Mouse (Mus musculus) neural tube, embryonic 12.5 days (tissue): ENCODE results near the gene 1700021F07Rik. TPM values are rescaled to one million over a fixed set of nuclear protein-coding genes. Genes with fewer than 3 reads are reported as not detected.

Experiments
- ATAC-seq: fragments of 200-750 bp; cut with Nextera tagmentation; 2 replicates; pipeline ENCODE4 v1.8.0; 2017; ENCODE audit warnings: low read depth, mild to moderate bottlenecking, moderate TSS enrichment, moderate library complexity; ENCODE audit not compliant: low FRiP score
- H3K27ac ChIP-seq: fragments of 300-500 bp; sonication (generic); 2 replicates; pipeline ENCODE4 v1.5.1; 2016
- H3K27me3 ChIP-seq: fragments of 300-500 bp; sonication (generic); replicated peaks from 2 replicates; pipeline ENCODE4 v1.6.1; 2016; ENCODE audit warnings: mild to moderate bottlenecking
- H3K36me3 ChIP-seq: fragments of 300-500 bp; sonication (generic); 2 replicates; pipeline ENCODE4 v1.6.1; 2016; ENCODE audit warnings: mild to moderate bottlenecking
- H3K4me1 ChIP-seq: fragments of 300-500 bp; sonication (generic); 2 replicates; pipeline ENCODE4 v1.6.1; 2016
- H3K4me2 ChIP-seq: fragments of 300-500 bp; sonication (generic); replicated peaks from 2 replicates; pipeline ENCODE4 v1.6.1; 2016; ENCODE audit warnings: mild to moderate bottlenecking
- H3K4me3 ChIP-seq: fragments of 300-500 bp; sonication (generic); 2 replicates; pipeline ENCODE4 v1.5.1; 2016
- H3K9ac ChIP-seq: fragments of 300-500 bp; sonication (generic); 2 replicates; pipeline ENCODE4 v1.6.1; 2016; ENCODE audit warnings: mild to moderate bottlenecking
- H3K9me3 ChIP-seq: fragments of 300-500 bp; sonication (generic); 2 replicates; pipeline ENCODE4 v1.6.1; 2016; ENCODE audit warnings: mild to moderate bottlenecking
- WGBS: fragments of 180-500 bp; shearing (Covaris S2); methylation state at CpG from one replicate; pipeline ENCODE4 v1.1.7; 2016; 5-methylcytosine and 5-hydroxymethylcytosine counted together
- polyA plus RNA-seq: library from polyadenylated mRNA; unstranded; fragments of >200 nt; fragmentation: Nextera tagmentation; extraction: Ambion mirVana; gene quantifications from 2 replicates; pipeline ENCODE4 v1.2.1, GENCODE M21; 2016

The 1700021F07Rik gene
- not detected in 2 replicates for polyA plus RNA-seq

DNA sequence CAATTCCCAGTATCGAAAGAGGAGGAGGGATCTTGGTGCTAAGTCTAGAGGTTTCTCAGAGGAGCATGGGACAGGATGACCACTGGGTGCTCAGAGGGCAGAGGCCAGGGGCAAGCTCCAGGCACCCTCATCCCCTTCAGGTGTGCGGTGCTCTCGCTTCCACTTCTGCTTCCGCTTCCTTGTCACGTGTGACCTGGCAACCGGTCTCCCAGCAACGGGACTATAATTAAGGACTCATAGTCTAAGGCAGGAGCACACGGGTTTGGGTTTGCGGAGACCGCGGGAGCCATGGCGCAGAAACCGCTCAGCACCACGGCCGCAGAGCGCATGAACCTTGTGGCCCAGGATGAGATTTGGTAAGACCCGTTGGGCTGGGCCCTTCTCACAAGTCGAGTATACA is at the start of gene 1700021F07Rik:
1700021F07Rik (plus strand) TSS at position 211 of the 400 bp plus-strand sequence.
- Histone ChIP-seq H3K36me3 (no peaks in the 10 kb centered on the region), H3K4me3 (no peak within 1 kb of the TSS), H3K27me3 (no peaks in the 10 kb centered on the region), H3K9ac (no peak within 1 kb of the TSS), H3K9me3 (no peaks in the 10 kb centered on the region), H3K4me2 (no peak within 1 kb of the TSS), H3K27ac (no peak within 1 kb of the TSS), H3K4me1 (no peaks in the 10 kb centered on the region)
- WGBS: 90% methylated on average over 18 of the region's 18 CpGs
- ATAC-seq: no peak

DNA sequence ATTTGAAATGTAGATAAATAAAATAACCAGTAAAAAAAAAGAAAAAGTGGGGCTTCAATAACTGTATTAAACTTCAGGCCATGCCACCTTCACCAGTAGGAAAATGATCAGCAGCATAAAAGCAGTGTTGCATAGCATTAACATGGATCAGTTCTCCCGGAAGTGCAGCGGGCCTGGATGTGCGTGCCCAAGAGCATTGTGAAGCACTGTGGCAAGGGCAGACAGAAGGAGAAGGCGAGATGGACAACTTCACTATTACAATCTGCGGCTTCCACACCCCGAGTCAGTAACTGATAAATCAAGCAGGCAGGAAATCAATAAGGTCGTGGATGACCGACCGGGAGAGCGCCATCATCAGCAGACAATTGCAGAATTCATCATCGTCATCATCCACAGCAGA is 49.2 kb upstream of the 1700021F07Rik start:
- no peak overlapping the region for H3K27ac ChIP-seq
- H3K36me3 ChIP-seq: no peaks in the 10 kb centered on the region
- no peak overlapping the region for H3K9ac ChIP-seq
- WGBS: 44% methylated on average over 11 of the region's 11 CpGs
- no peaks in the 10 kb centered on the region for H3K27me3 ChIP-seq
- ATAC-seq: no peak
- H3K9me3 ChIP-seq: no peaks in the 10 kb centered on the region
- no peak overlapping the region for H3K4me3 ChIP-seq
- no peaks in the 10 kb centered on the region for H3K4me1 ChIP-seq
- no peak overlapping the region for H3K4me2 ChIP-seq

DNA sequence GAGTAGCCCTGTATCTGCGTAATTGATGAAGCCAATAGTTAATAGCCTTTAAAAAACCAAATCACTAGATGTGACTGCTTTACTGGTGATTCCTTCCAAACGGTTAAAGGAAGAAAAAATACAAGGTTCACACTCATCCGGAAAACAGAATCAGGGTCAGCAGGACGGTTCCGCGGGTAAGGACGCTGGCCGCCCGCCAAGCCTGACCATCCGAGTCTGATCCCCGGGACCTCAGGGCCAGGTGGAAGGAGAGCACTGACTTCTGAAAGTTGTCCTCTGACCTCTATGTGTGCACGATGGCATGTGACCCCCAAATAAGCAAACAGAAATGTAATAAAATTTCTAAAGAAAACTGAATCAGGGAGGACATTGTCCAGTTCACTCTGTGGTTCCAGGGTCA is 43.3 kb upstream of the 1700021F07Rik start:
- 92% methylated on average over 12 of the region's 12 CpGs for WGBS
- Histone ChIP-seq H3K4me3 (no peak overlapping the region), H3K9me3 (no peaks in the 10 kb centered on the region), H3K36me3 (no peaks in the 10 kb centered on the region), H3K4me1 (no peaks in the 10 kb centered on the region), H3K27ac (no peak overlapping the region), H3K9ac (no peak overlapping the region), H3K4me2 (no peak overlapping the region), H3K27me3 (no peaks in the 10 kb centered on the region)
- no peak for ATAC-seq

DNA sequence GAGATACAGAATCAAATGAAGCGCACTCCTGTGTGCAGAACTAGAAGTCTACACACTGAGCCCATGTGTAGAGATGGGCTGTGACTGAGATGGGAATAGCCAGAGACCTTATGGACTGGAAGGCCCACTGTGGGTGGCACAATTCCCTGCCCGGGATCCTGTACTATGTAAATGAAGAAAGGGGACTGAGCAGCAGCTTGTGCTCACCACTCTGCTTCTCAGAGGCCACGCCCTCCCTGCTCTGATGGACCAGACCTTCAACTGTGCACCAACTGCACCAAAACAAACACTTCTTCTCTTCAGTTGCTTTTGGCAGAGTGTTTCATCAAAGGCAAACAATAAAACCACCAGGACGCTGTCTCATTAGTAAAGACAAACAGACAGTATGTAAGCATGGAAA is 37.9 kb upstream of the 1700021F07Rik start:
- Histone ChIP-seq H3K4me2 (no peak overlapping the region), H3K4me3 (no peak overlapping the region), H3K9me3 (no peaks in the 10 kb centered on the region), H3K27ac (no peak overlapping the region), H3K4me1 (no peaks in the 10 kb centered on the region), H3K27me3 (no peaks in the 10 kb centered on the region), H3K36me3 (no peaks in the 10 kb centered on the region), H3K9ac (no peak overlapping the region)
- 91% methylated on average over 4 of the region's 4 CpGs for WGBS
- ATAC-seq: no peak

DNA sequence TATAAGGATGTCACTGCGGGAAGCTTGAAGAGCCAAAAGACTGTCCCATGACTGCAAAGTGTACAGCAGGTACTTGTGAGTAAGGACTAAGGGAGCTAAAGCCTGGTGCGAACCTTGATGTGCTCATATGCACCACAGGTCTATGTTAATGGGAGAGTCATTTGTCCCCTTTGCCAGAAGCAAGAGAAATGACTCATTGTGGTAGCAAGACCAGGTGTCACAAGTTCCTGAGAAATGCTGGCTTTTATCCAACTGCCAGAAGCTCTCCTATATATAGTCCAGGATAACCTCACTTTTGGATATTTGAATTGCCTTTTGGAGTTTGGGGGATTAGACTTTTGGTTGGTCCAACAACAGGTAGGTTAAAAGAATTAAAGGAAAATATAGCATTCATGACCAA is 22.8 kb upstream of the 1700021F07Rik start:
- no peaks in the 10 kb centered on the region for H3K36me3 ChIP-seq
- H3K9me3 ChIP-seq: no peaks in the 10 kb centered on the region
- no peak overlapping the region for H3K4me2 ChIP-seq
- no peak overlapping the region for H3K4me3 ChIP-seq
- H3K9ac ChIP-seq: no peak overlapping the region
- ATAC-seq: no peak
- H3K27ac ChIP-seq: no peak overlapping the region
- H3K4me1 ChIP-seq: no peaks in the 10 kb centered on the region
- 88% methylated on average over 2 of the region's 2 CpGs for WGBS
- no peaks in the 10 kb centered on the region for H3K27me3 ChIP-seq

DNA sequence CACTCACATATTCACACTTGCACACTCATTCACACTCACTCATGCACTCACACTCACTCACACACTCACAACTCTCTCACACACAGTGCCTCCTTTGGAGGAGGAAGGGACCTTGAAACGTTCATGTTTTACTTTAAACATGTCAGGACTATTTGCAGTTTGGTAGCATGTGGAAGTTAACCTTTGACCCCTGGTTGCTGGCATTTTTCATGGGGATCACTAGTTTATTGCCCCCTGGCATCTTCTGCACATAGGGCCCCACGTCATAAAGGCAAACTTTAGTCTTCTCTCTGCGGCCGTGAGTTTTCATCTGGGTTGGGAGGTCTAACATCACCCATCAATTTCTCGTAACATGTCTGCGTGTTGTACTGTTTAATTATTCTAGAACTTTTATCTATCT is 8.4 kb upstream of the 1700021F07Rik start:
- Histone ChIP-seq H3K4me2 (no peak overlapping the region), H3K36me3 (no peaks in the 10 kb centered on the region), H3K9me3 (no peaks in the 10 kb centered on the region), H3K9ac (no peak overlapping the region), H3K27me3 (no peaks in the 10 kb centered on the region), H3K4me3 (no peak overlapping the region), H3K27ac (no peak overlapping the region), H3K4me1 (no peaks in the 10 kb centered on the region)
- WGBS: 79% methylated on average over 6 of the region's 6 CpGs
- no peak for ATAC-seq

DNA sequence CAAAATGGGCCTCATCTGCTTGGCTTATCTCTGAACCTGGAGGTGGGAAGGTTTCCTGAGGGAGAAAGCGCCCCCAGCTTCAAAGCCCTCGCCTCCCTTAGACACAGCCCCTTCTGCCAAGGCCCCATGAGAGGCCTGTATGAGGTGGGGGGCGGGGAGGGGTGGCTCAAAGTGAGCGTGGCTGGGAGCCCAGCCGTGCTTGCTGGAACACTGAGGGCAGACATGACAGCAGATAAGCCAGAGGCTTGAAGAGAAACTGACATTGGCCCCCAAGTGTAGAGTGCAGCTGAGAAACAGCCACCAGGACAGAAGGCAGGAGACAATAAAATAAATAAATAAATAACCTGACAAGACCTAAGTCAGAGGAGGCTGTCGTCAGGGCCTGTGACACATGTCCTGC is 7.2 kb upstream of the 1700021F07Rik start:
- no peak for ATAC-seq
- no peak overlapping the region for H3K4me3 ChIP-seq
- no peaks in the 10 kb centered on the region for H3K9me3 ChIP-seq
- no peak overlapping the region for H3K27ac ChIP-seq
- H3K9ac ChIP-seq: no peak overlapping the region
- no peak overlapping the region for H3K4me2 ChIP-seq
- H3K27me3 ChIP-seq: no peaks in the 10 kb centered on the region
- 75% methylated on average over 6 of the region's 6 CpGs for WGBS
- no peaks in the 10 kb centered on the region for H3K36me3 ChIP-seq
- H3K4me1 ChIP-seq: no peaks in the 10 kb centered on the region

DNA sequence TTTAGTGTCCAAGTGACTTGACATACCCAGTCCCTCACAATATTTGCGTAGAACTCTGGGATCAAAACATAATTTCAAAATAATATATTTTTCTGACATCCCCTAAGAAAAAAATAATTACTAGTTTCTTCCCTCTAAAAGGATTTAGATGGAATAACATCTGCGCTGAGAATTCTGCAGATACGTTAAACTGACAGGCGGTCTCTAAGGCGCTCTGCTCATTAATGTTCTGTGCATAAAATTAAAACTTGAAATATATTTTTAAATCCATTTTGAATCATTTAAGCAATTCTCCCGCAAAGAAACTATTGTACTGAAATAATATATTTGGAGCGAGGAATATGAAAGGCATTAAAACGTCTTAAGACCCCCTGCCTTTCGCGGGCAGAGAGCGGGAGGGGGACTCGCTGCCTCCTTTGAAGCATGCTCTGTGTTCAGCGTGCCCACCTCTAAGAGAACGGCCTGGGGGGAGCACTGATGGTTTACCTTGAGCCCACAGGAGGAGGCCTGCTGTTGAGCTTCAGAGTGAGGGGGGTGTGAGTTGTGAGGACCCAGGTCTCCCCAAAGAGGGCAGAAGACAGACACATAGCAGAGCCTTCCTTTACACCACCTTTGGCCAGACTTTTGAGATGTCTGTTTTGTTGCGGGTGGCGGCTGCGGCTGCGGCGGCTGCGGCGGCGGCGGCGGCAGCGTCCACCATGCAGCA is 6.1 kb upstream of the 1700021F07Rik start:
- no peak overlapping the region for H3K4me2 ChIP-seq
- H3K27ac ChIP-seq: no peak overlapping the region
- no peaks in the 10 kb centered on the region for H3K9me3 ChIP-seq
- ATAC-seq: no peak
- H3K36me3 ChIP-seq: no peaks in the 10 kb centered on the region
- 82% methylated on average over 25 of the region's 25 CpGs for WGBS
- no peaks in the 10 kb centered on the region for H3K4me1 ChIP-seq
- no peak overlapping the region for H3K9ac ChIP-seq
- no peak overlapping the region for H3K4me3 ChIP-seq
- H3K27me3 ChIP-seq: no peaks in the 10 kb centered on the region

DNA sequence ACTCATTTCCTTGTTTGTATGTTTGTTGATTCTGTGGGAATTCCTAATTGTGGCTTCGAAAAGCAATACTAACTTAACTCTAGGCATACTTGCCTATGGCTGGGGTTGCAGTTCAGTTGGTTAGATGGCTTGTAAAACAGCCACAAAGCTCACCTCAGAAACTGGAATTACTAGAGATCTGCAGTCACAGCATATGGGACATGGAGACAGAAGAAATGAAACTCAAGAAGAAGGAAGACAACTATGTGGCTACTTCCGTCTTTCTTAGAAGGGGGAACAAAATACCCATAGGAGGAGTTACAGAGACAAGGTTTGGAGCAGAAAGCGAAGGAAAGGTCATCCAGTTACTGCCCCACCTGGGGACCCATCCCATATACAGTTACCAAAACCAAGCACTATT is 6.1 kb downstream of the 1700021F07Rik start:
- no peak overlapping the region for H3K4me2 ChIP-seq
- H3K36me3 ChIP-seq: no peaks in the 10 kb centered on the region
- no peak overlapping the region for H3K4me3 ChIP-seq
- no peak overlapping the region for H3K27ac ChIP-seq
- H3K4me1 ChIP-seq: no peaks in the 10 kb centered on the region
- H3K9ac ChIP-seq: no peak overlapping the region
- 0 out of 2 replicates have a peak, but pooled peaks cover 3% of the 10 kb centered on the region for H3K27me3 ChIP-seq
- WGBS: 91% methylated on average over 3 of the region's 3 CpGs
- no peak for ATAC-seq
- no peaks in the 10 kb centered on the region for H3K9me3 ChIP-seq

DNA sequence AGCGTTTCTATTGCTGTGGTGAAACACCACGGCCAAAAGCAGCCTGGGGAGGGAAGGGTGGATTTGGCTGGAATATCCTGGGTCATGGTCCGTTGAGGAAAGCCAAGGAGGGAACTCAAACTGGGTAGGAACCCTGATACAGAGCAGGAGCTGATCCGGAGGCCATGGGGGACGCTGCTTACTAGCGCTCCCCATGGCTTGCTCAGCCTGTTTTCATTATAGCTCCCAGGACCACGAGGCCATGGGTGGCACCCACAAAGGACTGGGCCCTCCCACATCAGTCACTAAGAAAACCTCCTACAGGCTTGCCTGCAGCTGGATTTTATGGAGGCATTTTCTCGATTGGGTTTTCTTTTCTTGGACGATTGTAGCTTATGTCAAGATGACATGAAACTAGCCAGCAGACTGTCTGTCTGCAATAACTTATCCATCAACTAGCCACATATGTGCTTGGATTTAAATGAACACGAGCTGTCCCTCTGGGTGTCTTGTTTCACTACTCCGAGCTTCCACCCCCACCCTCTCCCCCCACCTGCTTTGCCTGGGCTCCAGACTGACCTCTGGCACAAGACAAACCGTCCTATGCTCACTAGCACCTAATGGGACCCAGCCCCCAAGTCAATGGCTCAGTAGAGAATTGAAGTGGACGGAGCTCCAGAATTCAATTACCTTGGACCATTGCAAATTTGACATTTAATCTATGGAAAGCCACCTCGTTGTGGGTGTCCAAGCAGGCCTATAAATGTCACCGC is 10.5 kb downstream of the 1700021F07Rik start:
- WGBS: 60% methylated on average over 15 of the region's 15 CpGs
- H3K9ac ChIP-seq: no peak overlapping the region
- no peak overlapping the region for H3K4me3 ChIP-seq
- H3K27me3 ChIP-seq: 0 out of 2 replicates have a peak, but pooled peaks cover 3% of the 10 kb centered on the region
- no peaks in the 10 kb centered on the region for H3K4me1 ChIP-seq
- H3K27ac ChIP-seq: no peak overlapping the region
- ATAC-seq: no peak
- H3K36me3 ChIP-seq: no peaks in the 10 kb centered on the region
- H3K4me2 ChIP-seq: no peak overlapping the region
- no peaks in the 10 kb centered on the region for H3K9me3 ChIP-seq

DNA sequence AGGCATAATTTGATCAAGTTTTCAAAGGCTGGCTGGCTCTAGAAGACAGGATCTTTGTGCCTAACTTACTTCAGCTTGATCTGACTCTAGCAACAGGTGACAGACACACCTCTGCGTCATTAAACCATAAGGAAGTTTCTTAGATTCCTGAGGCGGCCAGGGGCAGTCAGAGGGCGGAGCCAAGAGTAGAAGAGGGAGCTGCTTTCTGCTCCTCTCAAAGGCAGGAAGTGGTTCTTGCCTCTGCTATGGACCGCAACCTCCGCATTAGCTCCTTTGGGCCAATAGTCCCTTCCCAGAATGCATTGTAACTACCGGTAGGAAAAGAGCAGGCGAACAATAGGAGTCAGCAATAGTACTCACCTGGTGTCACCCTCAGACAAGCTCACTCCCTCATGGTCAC is 12.2 kb downstream of the 1700021F07Rik start:
- Histone ChIP-seq H3K27me3 (no peaks in the 10 kb centered on the region), H3K27ac (no peak overlapping the region), H3K4me2 (no peak overlapping the region), H3K4me3 (no peak overlapping the region), H3K9ac (no peak overlapping the region), H3K4me1 (no peaks in the 10 kb centered on the region), H3K36me3 (no peaks in the 10 kb centered on the region), H3K9me3 (no peaks in the 10 kb centered on the region)
- no peak for ATAC-seq
- 78% methylated on average over 7 of the region's 7 CpGs for WGBS

DNA sequence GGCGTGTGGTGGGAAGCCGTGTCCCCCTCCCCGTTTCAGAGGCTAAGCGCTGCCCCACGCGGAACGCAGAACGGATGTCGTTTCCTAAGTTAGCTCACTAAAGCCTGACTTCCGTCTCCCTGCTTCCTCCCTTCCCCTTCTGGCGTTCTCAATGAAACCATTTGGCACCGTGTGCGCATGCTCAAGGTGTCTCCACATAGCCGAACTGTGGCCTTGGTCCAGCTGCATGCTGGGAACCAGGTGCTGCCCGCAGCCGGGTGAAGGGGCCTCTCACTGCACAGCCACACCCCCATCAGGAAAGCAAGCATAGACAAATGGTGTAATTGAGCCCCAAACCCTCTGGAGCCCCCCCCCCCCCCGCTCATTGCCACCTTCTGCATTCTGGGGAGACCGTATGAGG is 13.0 kb downstream of the 1700021F07Rik start:
- Histone ChIP-seq H3K4me2 (no peak overlapping the region), H3K4me3 (no peak overlapping the region), H3K36me3 (no peaks in the 10 kb centered on the region), H3K27ac (no peak overlapping the region), H3K27me3 (no peaks in the 10 kb centered on the region), H3K9ac (no peak overlapping the region), H3K4me1 (no peaks in the 10 kb centered on the region; the same call in none of the 2 replicates), H3K9me3 (no peaks in the 10 kb centered on the region)
- ATAC-seq: no peak
- 86% methylated on average over 18 of the region's 18 CpGs for WGBS
